Mouse (Mus musculus): Measurements from ENCODE around the gene Prickle4. TPM values are rescaled to one million over a fixed set of nuclear protein-coding genes. Genes with fewer than 3 reads are reported as not detected.

Gene Prickle4
- not detected for total RNA-seq (2023)

GRCm38 (mm10) chr17:47694503-47695336 is at the start of gene Prickle4:
Gene Prickle4 (minus strand): TSS chr17:47694736.

GRCm38 (mm10) chr17:47736856-47737255 is 42.3 kb upstream of the Prickle4 start, which contains the start of gene Tfeb:
Gene Tfeb (plus strand): TSS chr17:47737030.

GRCm38 (mm10) chr17:47726566-47726965 is 32.0 kb upstream of the Prickle4 start, which contains the start of gene Pgc:
Gene Pgc (plus strand): TSS chr17:47726842.

GRCm38 (mm10) chr17:47694442-47694502 is 264 bp downstream of the Prickle4 start, which contains the start of gene Gm21981:
Gene Gm21981 (minus strand): TSS chr17:47694455.

GRCm38 (mm10) chr17:47688608-47689575 is 5.6 kb downstream of the Prickle4 start, which contains the start of gene Frs3:
Gene Frs3 (plus strand): TSS chr17:47689030.

GRCm38 (mm10) chr17:47688344-47688607 is 6.3 kb downstream of the Prickle4 start, which contains the start of gene Tomm6:
Gene Tomm6 (minus strand): TSS chr17:47688386.

Other genes starting within 250 kb of the Prickle4 start
- gene Taf8, start 192.4 kb downstream of the Prickle4 start, total RNA-seq (2023), result 74.6 TPM
- 358 TPM for gene Ccnd3, start 189.7 kb downstream of the Prickle4 start, total RNA-seq (2023)
- 15.1 TPM for gene Bysl, start 83.2 kb downstream of the Prickle4 start, total RNA-seq (2023)
- gene Med20, start 83.2 kb downstream of the Prickle4 start, total RNA-seq (2023), result 59.9 TPM
- 2.7 TPM for gene Gm20517, start 83.1 kb downstream of the Prickle4 start, total RNA-seq (2023)
- gene Usp49, start 64.0 kb downstream of the Prickle4 start, total RNA-seq (2023), result 5.6 TPM
- gene Tomm6, start 6.3 kb downstream of the Prickle4 start, total RNA-seq (2023), result 114 TPM
- 2.4 TPM for gene Frs3, start 5.7 kb downstream of the Prickle4 start, total RNA-seq (2023)
- gene Gm21981, start 281 bp downstream of the Prickle4 start, total RNA-seq (2023), result 0.21 TPM
- not detected for gene Pgc, start 32.1 kb upstream of the Prickle4 start, total RNA-seq (2023)
- gene Tfeb, start 42.3 kb upstream of the Prickle4 start, total RNA-seq (2023), result 35.0 TPM
- not detected for gene Mdfi, start 140.0 kb upstream of the Prickle4 start, total RNA-seq (2023)
- 62.3 TPM for gene Foxp4, start 229.9 kb upstream of the Prickle4 start, total RNA-seq (2023)